Mouse (Mus musculus) C2C12 (cell line): Measurements from ENCODE around the gene Pde11a.

Experiments used
- CTCF ChIP-seq: IDR thresholded peaks from one replicate; pipeline ENCODE4 v1.5.1; 2011; ENCODE audit not compliant: control insufficient read depth, insufficient read depth, insufficient read length
- USF1 ChIP-seq: IDR thresholded peaks from one replicate; pipeline ENCODE4 v1.6.1; 2011; ENCODE audit warnings: low read depth, mild to moderate bottlenecking, control low read depth, moderate library complexity

GRCm38 (mm10) chr2:76319231-76319630 is 19.3 kb downstream of the Pde11a start:
- no peak for TF ChIP-seq USF1
- TF ChIP-seq CTCF: no peak
